Mouse (Mus musculus): ENCODE measurements around the gene Thrap3. TPM values are rescaled to one million over a fixed set of nuclear protein-coding genes. Genes with fewer than 3 reads are reported as not detected.

The Thrap3 gene
- polyA plus RNA-seq (2014; fragmentation: Nextera tagmentation; extraction: Ambion mirVana) = 251 and 263 TPM in 2 replicates

GRCm38 (mm10) chr4:126202303-126203181 lies at the start of gene Thrap3:
TSS of gene Thrap3 (minus strand) at chr4:126202760.
- Histone ChIP-seq H3K4me1 (replicated peaks; ENCODE audit: control insufficient read depth, insufficient read depth, low read length) (peaks cover 9% of the 10 kb centered on the region; the same call in 1 of the 2 replicates), H3K4me3 (ENCODE audit: low read depth, low read length) (peak within 1 kb of the TSS; percentile 57), H3K4me2 (ENCODE audit: low read depth, low read length, severe bottlenecking) (peak within 1 kb of the TSS; percentile 73), H3K9ac (ENCODE audit: low read length) (peak within 1 kb of the TSS; percentile 67), H3K27me3 (ENCODE audit: control insufficient read depth, insufficient read depth, low read length) (no peaks in the 10 kb centered on the region), H3K9me3 (ENCODE audit: control insufficient read depth, low read length) (no peaks in the 10 kb centered on the region), H3K36me3 (ENCODE audit: control insufficient read depth, insufficient read depth, low read length) (no peaks in the 10 kb centered on the region), H3K27ac (ENCODE audit: low read depth, low read length) (peak within 1 kb of the TSS; percentile 70)
- DNase-seq (ENCODE audit: low spot score) = peak; percentile 99
- WGBS = under 1% methylated on average over 69 of the region's 75 CpGs
- ATAC-seq (replicated peaks; ENCODE audit: low FRiP score) = peak; percentile 99

- Histone ChIP-seq H3K9ac (ENCODE audit: low read length) (peak overlapping the region; percentile 17; the same call in 1 of the 2 replicates), H3K4me2 (ENCODE audit: low read depth, low read length, severe bottlenecking) (no peak overlapping the region), H3K27ac (ENCODE audit: low read depth, low read length) (no peak overlapping the region)
Measured at GRCm38 (mm10) chr4:126251655-126252254, 49.2 kb upstream of the Thrap3 start.

GRCm38 (mm10) chr4:126250659-126251058 lies 48.1 kb upstream of the Thrap3 start:
- Histone ChIP-seq H3K27me3 (ENCODE audit: control insufficient read depth, insufficient read depth, low read length) (no peaks in the 10 kb centered on the region), H3K27ac (ENCODE audit: low read depth, low read length) (no peak overlapping the region), H3K9me3 (ENCODE audit: control insufficient read depth, low read length) (no peaks in the 10 kb centered on the region), H3K36me3 (ENCODE audit: control insufficient read depth, insufficient read depth, low read length) (no peaks in the 10 kb centered on the region; the same call in 1 of the 2 replicates), H3K4me2 (ENCODE audit: low read depth, low read length, severe bottlenecking) (no peak overlapping the region), H3K4me1 (replicated peaks; ENCODE audit: control insufficient read depth, insufficient read depth, low read length) (peaks cover 18% of the 10 kb centered on the region), H3K9ac (ENCODE audit: low read length) (no peak overlapping the region), H3K4me3 (ENCODE audit: low read depth, low read length) (no peak overlapping the region)
- ATAC-seq (replicated peaks; ENCODE audit: low FRiP score) (no peak), DNase-seq (ENCODE audit: low spot score) (no peak)
- 55% methylated on average over 4 of the region's 4 CpGs for WGBS

More at GRCm38 (mm10) chr4:126251655-126252254, 49.2 kb upstream of the Thrap3 start:
- no peak for ATAC-seq (replicated peaks; ENCODE audit: low FRiP score)
- WGBS = 68% methylated on average over 11 of the region's 11 CpGs
- no peak for DNase-seq (ENCODE audit: low spot score)
- peaks cover 18% of the 10 kb centered on the region for H3K4me1 ChIP-seq (replicated peaks; ENCODE audit: control insufficient read depth, insufficient read depth, low read length)
- H3K4me3 ChIP-seq (ENCODE audit: low read depth, low read length) = no peak overlapping the region
- H3K36me3 ChIP-seq (ENCODE audit: control insufficient read depth, insufficient read depth, low read length) = no peaks in the 10 kb centered on the region; the same call in 1 of the 2 replicates
- H3K27me3 ChIP-seq (ENCODE audit: control insufficient read depth, insufficient read depth, low read length) = no peaks in the 10 kb centered on the region
- H3K9me3 ChIP-seq (ENCODE audit: control insufficient read depth, low read length) = no peaks in the 10 kb centered on the region

GRCm38 (mm10) chr4:126248261-126248868 lies 45.8 kb upstream of the Thrap3 start:
- no peaks in the 10 kb centered on the region; the same call in 1 of the 2 replicates for H3K36me3 ChIP-seq (ENCODE audit: control insufficient read depth, insufficient read depth, low read length)

GRCm38 (mm10) chr4:126246202-126246889 lies 43.8 kb upstream of the Thrap3 start:
- DNase-seq (ENCODE audit: low spot score) (no peak), ATAC-seq (replicated peaks; ENCODE audit: low FRiP score) (no peak)
- peaks cover 5% of the 10 kb centered on the region; the same call in 1 of the 2 replicates for H3K4me1 ChIP-seq (replicated peaks; ENCODE audit: control insufficient read depth, insufficient read depth, low read length)
- no peak overlapping the region for H3K9ac ChIP-seq (ENCODE audit: low read length)
- no peaks in the 10 kb centered on the region for H3K9me3 ChIP-seq (ENCODE audit: control insufficient read depth, low read length)
- H3K27ac ChIP-seq (ENCODE audit: low read depth, low read length) = no peak overlapping the region
- H3K4me3 ChIP-seq (ENCODE audit: low read depth, low read length) = no peak overlapping the region
- 81% methylated on average over 13 of the region's 13 CpGs for WGBS
- H3K4me2 ChIP-seq (ENCODE audit: low read depth, low read length, severe bottlenecking) = no peak overlapping the region
- H3K27me3 ChIP-seq (ENCODE audit: control insufficient read depth, insufficient read depth, low read length) = no peaks in the 10 kb centered on the region
- no peaks in the 10 kb centered on the region; the same call in 1 of the 2 replicates for H3K36me3 ChIP-seq (ENCODE audit: control insufficient read depth, insufficient read depth, low read length)

More at GRCm38 (mm10) chr4:126248261-126248868, 45.8 kb upstream of the Thrap3 start:
- Histone ChIP-seq H3K4me2 (ENCODE audit: low read depth, low read length, severe bottlenecking) (no peak overlapping the region), H3K9me3 (ENCODE audit: control insufficient read depth, low read length) (no peaks in the 10 kb centered on the region), H3K9ac (ENCODE audit: low read length) (peak overlapping the region; percentile 13; the same call in 1 of the 2 replicates), H3K4me3 (ENCODE audit: low read depth, low read length) (no peak overlapping the region), H3K27ac (ENCODE audit: low read depth, low read length) (peak overlapping the region; percentile 55), H3K4me1 (replicated peaks; ENCODE audit: control insufficient read depth, insufficient read depth, low read length) (peaks cover 8% of the 10 kb centered on the region; the same call in 1 of the 2 replicates), H3K27me3 (ENCODE audit: control insufficient read depth, insufficient read depth, low read length) (no peaks in the 10 kb centered on the region)
- ATAC-seq (replicated peaks; ENCODE audit: low FRiP score) = 0 out of 2 replicates have a peak, but pooled peaks have one; percentile 24
- WGBS = 9% methylated on average over 11 of the region's 11 CpGs
- no peak for DNase-seq (ENCODE audit: low spot score)

GRCm38 (mm10) chr4:126242510-126242909 lies 40.0 kb upstream of the Thrap3 start:
- ATAC-seq (replicated peaks; ENCODE audit: low FRiP score) (no peak), DNase-seq (ENCODE audit: low spot score) (no peak)
- no peak overlapping the region for H3K9ac ChIP-seq (ENCODE audit: low read length)
- 94% methylated on average over 6 of the region's 6 CpGs for WGBS
- no peaks in the 10 kb centered on the region; the same call in 1 of the 2 replicates for H3K4me1 ChIP-seq (replicated peaks; ENCODE audit: control insufficient read depth, insufficient read depth, low read length)
- no peak overlapping the region for H3K27ac ChIP-seq (ENCODE audit: low read depth, low read length)
- H3K36me3 ChIP-seq (ENCODE audit: control insufficient read depth, insufficient read depth, low read length) = peaks cover 16% of the 10 kb centered on the region
- no peak overlapping the region for H3K4me2 ChIP-seq (ENCODE audit: low read depth, low read length, severe bottlenecking)
- no peaks in the 10 kb centered on the region for H3K9me3 ChIP-seq (ENCODE audit: control insufficient read depth, low read length)
- no peak overlapping the region for H3K4me3 ChIP-seq (ENCODE audit: low read depth, low read length)
- H3K27me3 ChIP-seq (ENCODE audit: control insufficient read depth, insufficient read depth, low read length) = no peaks in the 10 kb centered on the region

- Histone ChIP-seq H3K9me3 (ENCODE audit: control insufficient read depth, low read length) (no peaks in the 10 kb centered on the region), H3K27me3 (ENCODE audit: control insufficient read depth, insufficient read depth, low read length) (no peaks in the 10 kb centered on the region), H3K36me3 (ENCODE audit: control insufficient read depth, insufficient read depth, low read length) (peaks cover 16% of the 10 kb centered on the region), H3K9ac (ENCODE audit: low read length) (no peak overlapping the region), H3K27ac (ENCODE audit: low read depth, low read length) (no peak overlapping the region), H3K4me3 (ENCODE audit: low read depth, low read length) (no peak overlapping the region), H3K4me1 (replicated peaks; ENCODE audit: control insufficient read depth, insufficient read depth, low read length) (no peaks in the 10 kb centered on the region; the same call in 1 of the 2 replicates), H3K4me2 (ENCODE audit: low read depth, low read length, severe bottlenecking) (no peak overlapping the region)
- ATAC-seq (replicated peaks; ENCODE audit: low FRiP score) = no peak
- 63% methylated on average over 9 of the region's 9 CpGs for WGBS
- DNase-seq (ENCODE audit: low spot score) = no peak
Measured at GRCm38 (mm10) chr4:126241956-126242355, 39.4 kb upstream of the Thrap3 start.

Measured in forebrain, embryonic 11.5 days (tissue).